Mouse (Mus musculus) embryonic facial prominence, embryonic 12.5 days (tissue): ENCODE data around the gene Grifin. TPM values are rescaled to one million over a fixed set of nuclear protein-coding genes. Genes with fewer than 3 reads are reported as not detected.

Experiments
- ATAC-seq: fragments of 200-750 bp; cut with Nextera tagmentation; 2 replicates; pipeline ENCODE4 v1.8.0; 2017; ENCODE audit not compliant: insufficient number of reproducible peaks, insufficient read depth, low FRiP score, low TSS enrichment
- H3K27ac ChIP-seq: fragments of 300-500 bp; sonication (generic); 2 replicates; pipeline ENCODE4 v1.5.1; 2016; ENCODE audit warnings: mild to moderate bottlenecking
- H3K27me3 ChIP-seq: fragments of 300-500 bp; sonication (generic); 2 replicates; pipeline ENCODE4 v1.6.1; 2016; ENCODE audit warnings: mild to moderate bottlenecking, moderate library complexity
- H3K36me3 ChIP-seq: fragments of 300-500 bp; sonication (generic); 2 replicates; pipeline ENCODE4 v1.6.1; 2016; ENCODE audit warnings: mild to moderate bottlenecking
- H3K4me1 ChIP-seq: fragments of 300-500 bp; sonication (generic); 2 replicates; pipeline ENCODE4 v1.6.1; 2016
- H3K4me2 ChIP-seq: fragments of 300-500 bp; sonication (generic); replicated peaks from 2 replicates; pipeline ENCODE4 v1.6.1; 2016; ENCODE audit warnings: mild to moderate bottlenecking, moderate library complexity
- H3K4me3 ChIP-seq: fragments of 300-500 bp; sonication (generic); 2 replicates; pipeline ENCODE4 v1.5.1; 2016; ENCODE audit warnings: mild to moderate bottlenecking
- H3K9ac ChIP-seq: fragments of 300-500 bp; sonication (generic); 2 replicates; pipeline ENCODE4 v1.6.1; 2016; ENCODE audit warnings: mild to moderate bottlenecking, moderate library complexity
- H3K9me3 ChIP-seq: fragments of 300-500 bp; sonication (generic); 2 replicates; pipeline ENCODE4 v1.6.1; 2016; ENCODE audit warnings: mild to moderate bottlenecking, moderate library complexity
- WGBS: fragments of 180-500 bp; shearing (Covaris S2); methylation state at CpG from one replicate; pipeline ENCODE4 v1.1.7; 2016; 5-methylcytosine and 5-hydroxymethylcytosine counted together
- polyA plus RNA-seq: library from polyadenylated mRNA; unstranded; fragments of >200 nt; fragmentation: Nextera tagmentation; extraction: Ambion mirVana; gene quantifications from 2 replicates; pipeline ENCODE4 v1.2.1, GENCODE M21; 2016

The Grifin gene
- polyA plus RNA-seq, 1 experiment from 2014 or later = 1.1 TPM

- 23% methylated on average over 6 of the region's 6 CpGs for WGBS
- H3K9me3 ChIP-seq = no peaks in the 10 kb centered on the region
- no peaks in the 10 kb centered on the region for H3K36me3 ChIP-seq
- H3K9ac ChIP-seq = peak overlapping the region; percentile 19; the same call in 1 of the 2 replicates
- H3K4me1 ChIP-seq = peaks cover 54% of the 10 kb centered on the region
- no peak overlapping the region for H3K4me3 ChIP-seq
- peak overlapping the region; percentile 13; the same call in 1 of the 2 replicates for H3K4me2 ChIP-seq
- peak overlapping the region; percentile 72 for H3K27ac ChIP-seq
- H3K27me3 ChIP-seq = no peaks in the 10 kb centered on the region
- ATAC-seq = 0 out of 2 replicates have a peak, but pooled peaks have one; percentile 8
These were observed 19.0 kb upstream of the Grifin start for GRCm38 (mm10) chr5:140583732-140584368.

DNA sequence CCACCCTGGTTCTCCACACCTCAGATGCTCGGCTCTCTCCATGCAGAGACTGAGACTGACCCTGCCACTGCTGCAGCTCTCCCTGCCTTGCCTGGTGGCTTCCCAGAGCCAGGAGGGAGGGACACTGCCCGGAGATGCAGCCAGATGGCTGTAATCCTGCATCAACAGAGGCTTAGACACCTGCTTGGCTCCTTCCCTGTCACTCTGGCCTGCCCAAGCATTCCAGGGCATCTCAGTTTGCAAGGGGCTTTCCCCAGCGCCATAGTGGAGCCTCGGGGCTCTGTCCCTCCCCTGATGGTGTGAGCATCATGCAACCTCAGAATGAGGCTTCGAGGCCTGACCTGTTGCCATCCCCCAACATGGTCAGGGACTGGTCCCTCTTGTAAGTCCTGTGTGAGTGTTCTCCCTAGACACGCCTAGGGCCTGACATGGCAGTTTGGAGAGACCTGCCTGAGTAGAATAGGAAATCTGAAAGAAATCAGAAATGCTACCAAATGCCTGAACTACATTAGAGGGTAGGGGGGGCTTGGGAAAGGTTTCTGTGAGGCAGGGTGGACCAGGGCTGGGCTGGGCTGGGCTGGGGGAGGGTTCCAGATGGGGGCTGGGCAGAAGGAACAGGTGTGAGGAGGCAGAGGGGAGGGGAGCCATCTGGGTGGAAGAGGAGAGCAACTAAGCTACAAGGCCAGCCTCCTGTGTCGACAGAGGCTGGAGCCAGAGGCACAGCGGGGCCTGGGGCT lies 18.3 kb upstream of the Grifin start:
- no peaks in the 10 kb centered on the region for H3K27me3 ChIP-seq
- no peaks in the 10 kb centered on the region for H3K36me3 ChIP-seq
- H3K9me3 ChIP-seq = no peaks in the 10 kb centered on the region
- peak overlapping the region; percentile 72 for H3K27ac ChIP-seq
- 17% methylated on average over 8 of the region's 8 CpGs for WGBS
- H3K9ac ChIP-seq = peak overlapping the region; percentile 19; the same call in 1 of the 2 replicates
- H3K4me1 ChIP-seq = peaks cover 56% of the 10 kb centered on the region
- no peak for ATAC-seq
- no peak overlapping the region; the same call in 1 of the 2 replicates for H3K4me2 ChIP-seq
- no peak overlapping the region for H3K4me3 ChIP-seq

DNA sequence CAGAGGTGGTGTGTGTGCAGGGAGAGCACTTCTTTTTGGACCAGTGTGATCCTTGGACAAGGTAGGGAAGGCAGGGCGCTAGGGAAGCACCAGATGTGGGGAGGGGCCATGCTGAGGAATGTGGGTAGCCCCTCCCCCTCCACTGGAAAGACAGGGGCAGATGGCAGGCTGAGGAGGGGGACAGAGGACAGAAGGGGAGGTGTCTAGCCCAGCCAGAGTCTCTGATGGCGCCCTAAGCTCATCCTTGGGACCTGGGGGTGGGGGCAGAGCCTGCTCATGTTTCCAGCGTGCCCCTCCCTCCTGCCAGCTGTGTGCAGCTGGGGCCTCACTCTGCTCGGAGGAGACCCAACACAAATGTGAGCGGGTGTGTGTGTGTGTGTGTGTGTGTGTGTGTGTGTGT lies 16.7 kb upstream of the Grifin start:
- peak; percentile 66 for ATAC-seq
- no peak overlapping the region for H3K4me3 ChIP-seq
- peak overlapping the region; percentile 20; the same call in 1 of the 2 replicates for H3K4me2 ChIP-seq
- H3K4me1 ChIP-seq = peaks cover 53% of the 10 kb centered on the region
- WGBS = 4% methylated on average over 5 of the region's 5 CpGs
- H3K27ac ChIP-seq = peak overlapping the region; percentile 84
- no peaks in the 10 kb centered on the region for H3K36me3 ChIP-seq
- H3K9me3 ChIP-seq = no peaks in the 10 kb centered on the region
- no peak overlapping the region for H3K9ac ChIP-seq
- no peaks in the 10 kb centered on the region for H3K27me3 ChIP-seq

GRCm38 (mm10) chr5:140579771-140580170 lies 14.9 kb upstream of the Grifin start:
- Histone ChIP-seq H3K27ac (peak overlapping the region; percentile 84), H3K9me3 (no peaks in the 10 kb centered on the region), H3K4me3 (no peak overlapping the region), H3K27me3 (no peaks in the 10 kb centered on the region), H3K4me1 (peaks cover 54% of the 10 kb centered on the region), H3K36me3 (no peaks in the 10 kb centered on the region), H3K4me2 (0 out of 2 replicates have a peak overlapping the region, but pooled peaks have one; percentile 2), H3K9ac (no peak overlapping the region; the same call in 1 of the 2 replicates)
- ATAC-seq = peak; percentile 77
- 10% methylated on average over 6 of the region's 6 CpGs for WGBS

DNA sequence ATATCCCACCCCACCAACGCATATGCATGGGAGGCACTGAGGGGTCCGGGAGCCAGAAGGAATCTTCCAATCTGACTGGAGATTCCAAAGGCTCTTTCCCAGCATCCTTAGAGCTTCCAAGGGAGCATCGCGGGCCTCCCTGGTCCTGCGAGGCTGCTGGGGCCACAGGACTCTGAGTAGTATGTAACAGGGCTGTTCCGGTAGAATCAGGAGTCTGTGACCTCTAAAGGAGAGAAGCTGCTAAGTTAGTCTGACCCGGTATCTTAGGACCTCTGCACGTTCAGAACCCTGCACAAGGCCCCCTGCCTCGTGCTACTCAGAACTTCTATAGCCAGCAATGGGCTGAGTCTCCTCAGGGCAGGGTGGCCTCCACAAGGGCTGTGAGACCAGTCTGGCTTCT lies 14.3 kb upstream of the Grifin start:
- 25% methylated on average over 9 of the region's 9 CpGs for WGBS
- Histone ChIP-seq H3K27me3 (no peaks in the 10 kb centered on the region), H3K9me3 (no peaks in the 10 kb centered on the region), H3K4me1 (peaks cover 53% of the 10 kb centered on the region), H3K9ac (no peak overlapping the region; the same call in 1 of the 2 replicates), H3K4me2 (0 out of 2 replicates have a peak overlapping the region, but pooled peaks have one; percentile 2), H3K27ac (peak overlapping the region; percentile 84), H3K36me3 (no peaks in the 10 kb centered on the region), H3K4me3 (no peak overlapping the region)
- ATAC-seq = peak; percentile 1; the same call in 1 of the 2 replicates

DNA sequence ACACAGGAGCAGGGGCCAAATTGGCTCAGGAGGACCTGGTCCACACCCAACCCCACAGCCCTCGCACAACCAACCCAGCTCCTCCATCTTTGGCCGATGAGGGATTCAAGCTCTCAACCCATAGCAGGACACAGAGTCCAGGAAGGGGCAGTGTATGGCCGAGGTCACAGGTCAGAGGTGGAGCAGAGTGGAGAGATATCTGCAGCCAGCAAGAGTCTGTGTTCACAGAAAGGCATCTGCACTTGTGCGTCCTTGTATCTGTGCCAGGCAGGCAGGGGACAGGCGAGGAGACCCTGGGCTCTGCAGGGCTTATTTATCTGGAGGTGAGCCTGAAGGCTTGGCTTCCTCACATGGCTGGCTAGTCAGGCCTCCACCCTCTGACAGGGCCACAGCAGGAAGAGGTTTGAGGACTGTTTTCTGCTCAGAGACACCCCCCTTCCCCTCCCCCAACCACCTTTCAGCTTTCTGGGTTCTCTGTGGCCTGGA lies 10.6 kb upstream of the Grifin start:
- ATAC-seq = no peak
- H3K9ac ChIP-seq = no peak overlapping the region
- H3K4me1 ChIP-seq = peaks cover 21% of the 10 kb centered on the region
- H3K4me2 ChIP-seq = no peak overlapping the region
- no peak overlapping the region for H3K4me3 ChIP-seq
- no peaks in the 10 kb centered on the region for H3K9me3 ChIP-seq
- no peak overlapping the region for H3K27ac ChIP-seq
- no peaks in the 10 kb centered on the region for H3K36me3 ChIP-seq
- WGBS = 31% methylated on average over 5 of the region's 5 CpGs
- no peaks in the 10 kb centered on the region for H3K27me3 ChIP-seq

DNA sequence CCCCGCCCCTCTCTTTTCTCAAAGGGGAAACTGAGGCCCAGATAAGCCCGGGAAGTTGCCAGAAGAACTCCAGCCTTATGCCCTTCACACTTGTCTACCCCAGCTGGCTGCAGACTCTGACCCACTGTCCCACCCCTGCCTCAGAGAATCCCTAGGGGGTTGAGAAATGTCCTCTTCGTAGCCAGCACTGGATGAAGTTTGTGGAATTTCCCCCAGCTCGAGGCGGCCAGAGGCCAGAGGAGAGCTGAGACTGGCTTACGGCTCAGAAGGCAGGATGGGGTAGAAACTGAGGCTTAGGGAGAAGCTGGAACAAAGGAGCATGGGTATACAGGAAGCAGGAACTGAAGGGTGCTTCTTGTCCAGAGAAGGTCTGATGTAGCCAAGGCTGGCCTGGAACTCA lies 7.7 kb upstream of the Grifin start:
- Histone ChIP-seq H3K27me3 (no peaks in the 10 kb centered on the region), H3K36me3 (no peaks in the 10 kb centered on the region), H3K27ac (no peak overlapping the region), H3K4me3 (no peak overlapping the region), H3K4me1 (peaks cover 12% of the 10 kb centered on the region; the same call in 1 of the 2 replicates), H3K9me3 (no peaks in the 10 kb centered on the region), H3K9ac (no peak overlapping the region), H3K4me2 (no peak overlapping the region)
- WGBS = 71% methylated on average over 6 of the region's 6 CpGs
- ATAC-seq = no peak

- H3K27me3 ChIP-seq = no peaks in the 10 kb centered on the region
- H3K9me3 ChIP-seq = no peaks in the 10 kb centered on the region
- H3K36me3 ChIP-seq = no peaks in the 10 kb centered on the region
- ATAC-seq = no peak
- H3K4me3 ChIP-seq = no peak overlapping the region
- no peak overlapping the region for H3K9ac ChIP-seq
- peaks cover 17% of the 10 kb centered on the region; the same call in 1 of the 2 replicates for H3K4me1 ChIP-seq
- H3K4me2 ChIP-seq = no peak overlapping the region
- 63% methylated on average over 10 of the region's 10 CpGs for WGBS
- peak overlapping the region; percentile 52 for H3K27ac ChIP-seq
These were observed 6.8 kb upstream of the Grifin start for GRCm38 (mm10) chr5:140571673-140572072.

DNA sequence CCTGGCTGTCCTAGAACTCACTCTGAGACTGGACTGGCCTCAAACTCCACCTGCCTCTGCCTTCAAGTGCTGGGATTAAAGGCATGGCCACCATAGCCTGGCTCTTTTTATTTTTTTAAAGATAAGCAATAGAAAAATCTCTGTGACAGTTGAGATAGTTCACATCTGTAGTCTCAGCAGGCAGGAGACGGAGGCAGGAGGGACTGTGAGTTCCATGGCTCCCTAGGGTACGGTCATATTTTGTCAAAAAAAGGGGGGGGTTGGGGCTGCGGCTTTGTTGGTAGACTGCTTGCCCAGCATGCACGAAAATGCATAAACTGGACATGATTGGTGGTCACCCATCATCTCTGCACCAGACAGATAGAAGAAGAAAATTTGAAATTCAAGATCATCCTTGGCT lies 6.3 kb upstream of the Grifin start:
- no peak overlapping the region for H3K4me2 ChIP-seq
- no peak for ATAC-seq
- H3K9ac ChIP-seq = no peak overlapping the region
- H3K9me3 ChIP-seq = no peaks in the 10 kb centered on the region
- 73% methylated on average over 4 of the region's 4 CpGs for WGBS
- no peak overlapping the region for H3K27ac ChIP-seq
- no peak overlapping the region for H3K4me3 ChIP-seq
- H3K27me3 ChIP-seq = no peaks in the 10 kb centered on the region
- no peaks in the 10 kb centered on the region for H3K36me3 ChIP-seq
- peaks cover 17% of the 10 kb centered on the region; the same call in 1 of the 2 replicates for H3K4me1 ChIP-seq

DNA sequence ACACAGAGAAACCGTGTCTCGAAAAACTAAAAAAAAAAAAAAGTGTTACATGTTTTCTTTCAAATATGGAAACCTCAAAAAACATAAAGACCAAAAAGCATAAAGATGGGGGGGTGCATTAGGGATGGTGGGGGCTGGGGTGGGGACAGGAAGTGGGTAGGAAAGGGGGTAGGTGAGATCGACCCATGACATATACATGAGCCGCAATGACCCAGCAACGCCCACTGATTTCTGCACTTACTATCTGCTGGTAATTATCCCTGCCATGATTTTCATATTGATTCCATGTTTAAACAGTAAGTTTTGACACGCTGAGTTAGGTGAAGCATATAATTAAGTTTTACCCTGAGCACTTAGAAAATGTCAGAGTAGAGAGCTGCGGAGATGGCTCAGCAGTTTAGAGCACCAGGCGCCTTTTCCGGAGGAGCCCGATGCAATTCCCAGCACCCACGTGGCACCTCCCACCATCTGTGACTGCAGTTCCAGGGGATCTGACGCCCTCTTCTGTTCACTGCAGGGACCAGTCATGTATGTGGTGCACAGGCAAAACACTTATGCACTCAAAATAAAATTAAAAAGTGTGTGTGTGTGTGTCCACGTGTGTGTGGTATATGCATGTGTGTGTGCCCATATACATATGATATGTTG lies 5.5 kb upstream of the Grifin start:
- no peak for ATAC-seq
- whole genome bisulfite sequencing = 88% methylated on average over 13 of the region's 13 CpGs
- no peaks in the 10 kb centered on the region for H3K27me3 ChIP-seq
- H3K4me2 ChIP-seq = no peak overlapping the region
- no peaks in the 10 kb centered on the region for H3K36me3 ChIP-seq
- H3K4me1 ChIP-seq = peaks cover 16% of the 10 kb centered on the region; the same call in 1 of the 2 replicates
- no peaks in the 10 kb centered on the region for H3K9me3 ChIP-seq
- H3K4me3 ChIP-seq = no peak overlapping the region
- H3K27ac ChIP-seq = no peak overlapping the region
- H3K9ac ChIP-seq = no peak overlapping the region

GRCm38 (mm10) chr5:140569032-140569595 lies 4.2 kb upstream of the Grifin start:
- peaks cover 14% of the 10 kb centered on the region; the same call in 1 of the 2 replicates for H3K4me1 ChIP-seq
- WGBS = 87% methylated on average over 16 of the region's 16 CpGs
- H3K4me2 ChIP-seq = no peak overlapping the region
- no peak overlapping the region for H3K27ac ChIP-seq
- ATAC-seq = no peak
- no peak overlapping the region for H3K4me3 ChIP-seq
- no peak overlapping the region for H3K9ac ChIP-seq
- H3K9me3 ChIP-seq = no peaks in the 10 kb centered on the region
- H3K36me3 ChIP-seq = no peaks in the 10 kb centered on the region
- H3K27me3 ChIP-seq = no peaks in the 10 kb centered on the region
